Mouse (Mus musculus): Measurements from ENCODE around the gene H6pd. TPM values are rescaled to one million over a fixed set of nuclear protein-coding genes. Genes with fewer than 3 reads are reported as not detected.

Gene H6pd
- polyA plus RNA-seq, 1 experiment = 45.9 TPM

GRCm38 (mm10) chr4:149975730-149976254 lies 33.0 kb downstream of the H6pd start:
- DNase-seq (ENCODE audit: low spot score) = no peak

DNA sequence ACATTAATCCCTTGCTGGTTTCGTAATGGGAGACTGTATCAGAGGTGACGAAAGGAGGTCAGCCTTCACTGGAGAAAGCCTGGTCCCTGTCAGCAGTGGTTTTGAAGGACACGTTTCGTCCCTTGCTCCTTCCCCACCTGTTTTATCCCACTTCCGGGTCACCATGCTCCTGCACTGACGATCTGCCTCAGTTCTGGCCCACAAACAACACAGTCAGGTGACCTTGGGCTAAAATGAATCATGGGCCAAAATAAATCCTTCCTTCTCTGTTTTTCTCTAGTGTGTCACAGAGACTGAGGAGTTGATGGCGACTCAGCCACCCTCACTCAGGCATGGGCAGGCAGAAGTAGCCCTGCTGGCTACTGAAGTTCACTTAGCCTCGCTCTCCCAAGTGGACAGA lies 33.5 kb downstream of the H6pd start:
- no peak for DNase-seq (ENCODE audit: low spot score)

DNA sequence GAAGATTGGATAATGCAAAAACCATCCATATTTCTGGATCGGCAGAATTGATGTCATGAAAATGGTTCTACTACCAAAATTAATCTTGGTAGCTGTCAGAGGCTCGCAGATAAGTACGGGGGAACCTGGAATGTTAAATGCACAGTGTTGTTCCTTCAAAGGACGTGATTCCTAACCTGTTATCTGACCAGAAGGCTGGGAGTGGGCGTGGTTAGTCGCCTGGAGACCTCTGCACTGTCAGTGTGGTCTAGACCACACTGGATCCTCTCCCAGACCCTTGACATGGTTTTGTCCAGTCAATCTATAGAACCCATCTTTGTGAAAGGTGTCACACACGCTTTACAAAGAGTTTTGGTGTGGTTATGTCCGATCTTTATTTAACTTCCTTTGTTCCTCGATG lies 37.4 kb downstream of the H6pd start:
- no peak for DNase-seq (ENCODE audit: low spot score)

GRCm38 (mm10) chr4:149968526-149968925 lies 40.3 kb downstream of the H6pd start:
- DNase-seq (ENCODE audit: low spot score) = no peak

DNA sequence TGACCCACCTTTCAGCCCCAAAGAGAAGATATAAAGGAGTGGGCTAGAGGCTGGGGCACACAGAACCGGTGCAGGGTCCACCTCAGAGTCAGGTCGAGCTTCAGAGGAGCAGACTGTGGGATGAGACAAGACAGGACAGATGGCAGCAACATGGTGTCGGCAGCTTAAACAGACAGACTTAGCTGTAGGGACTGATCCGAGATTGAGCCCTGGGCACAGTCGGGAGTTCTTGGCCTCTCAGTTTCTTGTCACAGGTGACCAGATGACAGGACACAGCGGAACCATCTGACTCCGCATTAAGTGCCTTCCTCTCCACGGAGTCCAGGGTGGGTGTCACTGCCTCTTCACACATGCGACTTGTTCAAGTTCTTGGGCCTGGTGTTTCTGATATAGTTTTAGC lies 41.9 kb downstream of the H6pd start:
- no peak for DNase-seq (ENCODE audit: low spot score)

DNA sequence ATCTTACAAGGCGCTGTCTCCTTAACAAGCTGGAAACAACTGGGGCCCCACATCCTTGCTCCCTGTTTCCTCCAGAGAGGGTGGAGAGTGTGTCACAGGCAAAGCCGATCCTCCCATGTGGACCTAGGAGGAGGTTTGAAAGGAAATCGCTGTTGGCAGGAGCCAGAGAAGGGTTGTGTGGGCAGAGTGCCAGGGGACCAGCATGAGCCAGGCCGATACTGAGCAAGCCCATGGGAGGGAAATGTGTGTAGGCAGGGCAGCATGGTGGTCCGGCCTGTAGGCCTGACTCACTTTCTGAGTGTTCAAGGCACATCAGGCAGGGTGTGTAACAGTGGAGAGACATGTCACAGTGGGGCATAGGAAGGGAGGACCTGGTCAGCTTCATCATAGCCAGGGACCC lies 42.6 kb downstream of the H6pd start:
- DNase-seq (ENCODE audit: low spot score) = no peak

GRCm38 (mm10) chr4:149965672-149966071 lies 43.2 kb downstream of the H6pd start:
- no peak for DNase-seq (ENCODE audit: low spot score)

DNA sequence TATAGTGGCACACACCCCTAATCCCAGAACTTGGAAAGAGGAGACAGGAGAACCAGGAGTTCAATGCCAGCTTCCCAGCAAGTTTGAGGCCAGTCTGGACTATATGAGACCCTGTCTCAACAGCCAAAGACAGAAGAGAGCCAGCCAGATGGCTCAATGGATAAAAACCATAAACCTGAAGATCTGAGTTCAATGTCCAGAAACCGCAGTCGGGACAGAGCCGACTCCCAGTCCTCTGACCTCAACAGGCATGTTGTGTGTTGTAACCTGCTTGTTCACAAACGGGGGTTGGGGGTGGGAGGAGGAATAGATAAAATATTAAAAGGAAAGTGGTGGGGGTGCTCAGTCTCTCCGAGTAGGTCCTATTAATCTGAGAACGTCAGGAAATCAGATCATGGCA lies 43.6 kb downstream of the H6pd start:
- no peak for DNase-seq (ENCODE audit: low spot score)

GRCm38 (mm10) chr4:149964770-149965169 lies 44.1 kb downstream of the H6pd start:
- DNase-seq (ENCODE audit: low spot score) = no peak

GRCm38 (mm10) chr4:149964285-149964684 lies 44.5 kb downstream of the H6pd start:
- DNase-seq (ENCODE audit: low spot score) = no peak

- DNase-seq (ENCODE audit: low spot score) = no peak
Measured at GRCm38 (mm10) chr4:149960391-149960790, 48.4 kb downstream of the H6pd start.

DNA sequence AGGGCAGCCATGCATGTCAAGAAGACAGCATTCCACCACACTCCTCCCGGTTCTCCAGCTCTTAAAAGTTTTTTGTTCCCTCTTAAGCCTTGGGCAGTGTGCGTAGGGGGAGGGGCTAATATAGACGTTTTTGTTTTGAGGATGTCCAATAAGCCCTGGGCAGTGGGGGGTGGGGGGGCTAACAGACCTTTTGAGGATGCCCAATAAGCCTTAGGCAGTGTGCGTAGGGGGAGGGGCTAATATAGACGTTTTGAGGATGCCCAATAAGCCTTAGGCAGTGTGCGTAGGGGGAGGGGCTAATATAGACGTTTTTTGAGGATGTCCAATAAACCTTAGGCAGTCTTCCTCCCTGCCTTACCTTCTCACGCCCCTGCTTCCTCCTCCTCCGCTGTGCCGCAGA lies 49.0 kb downstream of the H6pd start:
- no peak for DNase-seq (ENCODE audit: low spot score)

- DNase-seq (ENCODE audit: low spot score) = no peak
Measured at GRCm38 (mm10) chr4:149958566-149958965, 50.3 kb downstream of the H6pd start.

GRCm38 (mm10) chr4:149956048-149956447 lies 52.8 kb downstream of the H6pd start:
- no peak for DNase-seq (ENCODE audit: low spot score)

- DNase-seq (ENCODE audit: low spot score) = no peak
Measured at GRCm38 (mm10) chr4:149955631-149956030, 53.2 kb downstream of the H6pd start.

DNA sequence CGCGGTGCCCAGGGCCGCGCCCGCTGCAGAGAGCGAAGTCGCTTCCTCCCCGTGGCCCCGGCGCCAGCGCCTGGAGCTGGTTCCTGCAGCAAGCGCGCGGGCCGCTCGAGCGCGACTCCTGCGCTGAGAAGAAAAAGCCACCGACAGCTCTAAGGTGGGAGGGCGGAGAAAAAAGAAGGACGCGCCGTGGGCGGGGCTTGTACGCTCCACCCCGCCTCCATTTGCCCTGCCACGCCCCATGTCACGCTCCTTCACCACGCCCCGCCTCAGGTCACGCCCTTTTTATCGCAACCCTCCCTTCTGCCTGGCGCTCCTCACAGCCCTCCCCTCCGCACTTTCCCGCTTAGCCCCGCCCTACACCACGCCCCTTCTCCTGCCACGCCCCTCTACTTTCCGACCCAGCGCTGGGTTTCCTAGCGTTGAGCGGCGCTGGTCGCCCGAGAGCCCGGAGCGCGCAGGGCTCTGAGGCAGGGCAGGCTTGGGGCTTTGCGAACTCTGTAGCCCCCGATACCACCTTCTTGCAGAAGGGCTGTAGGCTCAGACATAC lies 53.9 kb downstream of the H6pd start, which contains the start of gene Spsb1:
Gene Spsb1 (minus strand): TSS at position 151 of the 547 bp plus-strand sequence.
- DNase-seq (ENCODE audit: low spot score) = peak; percentile 90

- DNase-seq (ENCODE audit: low spot score) = peak; percentile 51
Measured at GRCm38 (mm10) chr4:149953621-149954481, 55.0 kb downstream of the H6pd start.

GRCm38 (mm10) chr4:149952201-149952600 lies 56.6 kb downstream of the H6pd start:
- DNase-seq (ENCODE audit: low spot score) = no peak

DNA sequence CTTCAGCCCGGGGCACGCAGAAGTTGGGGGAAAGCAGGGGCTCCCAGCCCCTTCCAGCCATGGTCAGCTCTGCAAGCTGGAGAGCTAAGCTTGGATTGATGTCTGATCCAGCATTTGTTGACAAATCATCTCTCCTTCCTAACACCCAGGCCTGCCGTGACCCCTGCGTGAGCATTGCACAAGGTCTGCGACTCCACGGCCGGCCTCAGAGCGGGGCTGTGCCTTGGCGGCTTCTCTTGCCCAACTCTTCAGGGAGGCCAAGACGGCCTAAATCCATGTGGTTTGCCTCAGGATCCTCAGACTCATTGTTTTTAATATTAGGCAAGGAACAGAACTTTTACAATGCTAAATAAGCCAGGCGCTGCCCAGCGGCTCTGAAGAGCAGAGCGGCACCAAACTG lies 57.6 kb downstream of the H6pd start:
- no peak for DNase-seq (ENCODE audit: low spot score)

DNA sequence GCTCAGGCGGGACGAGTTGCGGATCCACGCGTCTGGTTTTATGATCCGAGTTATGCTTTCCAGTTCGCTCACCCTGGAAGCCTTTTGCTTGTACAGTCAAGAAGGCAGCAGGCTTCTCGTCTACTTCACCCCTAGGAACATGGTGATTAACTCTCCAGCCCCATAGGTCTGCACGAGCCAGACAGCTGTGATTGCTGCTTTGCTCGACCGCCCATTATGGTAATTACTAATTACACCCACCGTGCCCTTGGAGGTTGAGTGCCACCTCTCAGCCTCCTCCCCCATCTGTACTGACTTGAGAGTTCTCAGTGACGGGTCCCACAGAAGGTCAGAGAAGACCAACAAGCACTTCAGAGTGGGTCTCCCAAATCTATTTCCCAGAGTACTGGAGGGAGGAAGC lies 59.1 kb downstream of the H6pd start:
- DNase-seq (ENCODE audit: low spot score) = no peak

- DNase-seq (ENCODE audit: low spot score) = no peak
Measured at GRCm38 (mm10) chr4:149948119-149948518, 60.7 kb downstream of the H6pd start.

GRCm38 (mm10) chr4:149947396-149947795 lies 61.4 kb downstream of the H6pd start:
- no peak for DNase-seq (ENCODE audit: low spot score)

DNA sequence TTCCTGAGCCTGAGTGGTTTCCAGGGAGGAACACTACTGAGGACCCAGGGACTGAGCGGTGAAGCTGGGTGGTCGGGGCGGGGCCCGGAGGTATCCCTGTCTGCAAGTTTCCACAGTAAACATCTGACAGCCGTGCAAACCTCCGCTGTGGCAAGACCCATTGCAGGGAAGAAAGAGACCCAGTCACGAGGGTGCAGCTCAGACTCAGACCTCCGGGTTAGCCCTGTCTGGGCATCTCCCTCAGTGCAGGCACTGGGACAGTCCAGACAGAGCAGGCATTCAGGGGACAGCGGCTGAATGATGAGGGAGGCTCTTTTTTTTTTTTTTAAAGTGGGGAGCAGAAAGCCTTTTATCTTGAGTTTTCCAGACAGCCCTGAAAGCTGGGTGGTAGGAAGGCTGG lies 63.6 kb downstream of the H6pd start:
- no peak for DNase-seq (ENCODE audit: low spot score)
